Mouse (Mus musculus) thymus, adult 2 months (tissue): Measurements from ENCODE around the gene Psma6.

ENCODE experiments used
- CTCF ChIP-seq: fragments of 200-500 bp; IDR thresholded peaks from 2 replicates; pipeline ENCODE4 v1.5.1; 2012; ENCODE audit warnings: mild to moderate bottlenecking, control low read depth, low read length, moderate library complexity, borderline replicate concordance; ENCODE audit not compliant: control insufficient read depth, poor library complexity, insufficient read depth; ENCODE audit errors: extremely low read depth
- POLR2A ChIP-seq: fragments of 200-500 bp; IDR thresholded peaks from 2 replicates; pipeline ENCODE4 v1.6.1; 2012; ENCODE audit warnings: mild to moderate bottlenecking, low read length, control low read depth, moderate library complexity; ENCODE audit not compliant: control insufficient read depth, poor library complexity, insufficient read depth; ENCODE audit errors: extremely low read depth

GRCm38 (mm10) chr12:55459739-55460138, 75.7 kb downstream of the Psma6 start:
- TF ChIP-seq CTCF (no peak), POLR2A (no peak)
